Mouse (Mus musculus): ENCODE results near the gene Tbc1d2b. TPM values are rescaled to one million over a fixed set of nuclear protein-coding genes. Genes with fewer than 3 reads are reported as not detected.

Gene Tbc1d2b
- polyA plus RNA-seq, 1 experiment from 2014 or later = 20.9 TPM

- H3K4me2 ChIP-seq (replicated peaks; ENCODE audit: low read depth, low read length) = no peak overlapping the region
- 80% methylated on average over 7 of the region's 7 CpGs for WGBS
- H3K27me3 ChIP-seq (ENCODE audit: control insufficient read depth, insufficient read depth, low read length) = no peaks in the 10 kb centered on the region
- ATAC-seq (ENCODE audit: insufficient number of reproducible peaks, insufficient read depth, low FRiP score, low read depth) = no peak
- H3K27ac ChIP-seq (ENCODE audit: low read length) = no peak overlapping the region
- H3K4me1 ChIP-seq (ENCODE audit: control insufficient read depth, insufficient read depth, low read length) = no peaks in the 10 kb centered on the region
- H3K9ac ChIP-seq (replicated peaks; ENCODE audit: low read depth, low read length) = no peak overlapping the region
- no peak overlapping the region for H3K4me3 ChIP-seq (ENCODE audit: low read depth, low read length)
- H3K9me3 ChIP-seq (ENCODE audit: control insufficient read depth, low read depth, low read length) = no peaks in the 10 kb centered on the region
- H3K36me3 ChIP-seq (ENCODE audit: control insufficient read depth, insufficient read depth, low read length) = no peaks in the 10 kb centered on the region; the same call in 1 of the 2 replicates
Measured at GRCm38 (mm10) chr9:90242855-90243254, 27.7 kb downstream of the Tbc1d2b start.

GRCm38 (mm10) chr9:90242291-90242690, 28.3 kb downstream of the Tbc1d2b start:
- 92% methylated on average over 6 of the region's 6 CpGs for WGBS
- no peak for ATAC-seq (ENCODE audit: insufficient number of reproducible peaks, insufficient read depth, low FRiP score, low read depth)
- H3K9me3 ChIP-seq (ENCODE audit: control insufficient read depth, low read depth, low read length) = no peaks in the 10 kb centered on the region
- H3K27me3 ChIP-seq (ENCODE audit: control insufficient read depth, insufficient read depth, low read length) = no peaks in the 10 kb centered on the region
- no peak overlapping the region for H3K4me2 ChIP-seq (replicated peaks; ENCODE audit: low read depth, low read length)
- no peaks in the 10 kb centered on the region for H3K4me1 ChIP-seq (ENCODE audit: control insufficient read depth, insufficient read depth, low read length)
- no peak overlapping the region for H3K9ac ChIP-seq (replicated peaks; ENCODE audit: low read depth, low read length)
- no peaks in the 10 kb centered on the region; the same call in 1 of the 2 replicates for H3K36me3 ChIP-seq (ENCODE audit: control insufficient read depth, insufficient read depth, low read length)
- no peak overlapping the region for H3K27ac ChIP-seq (ENCODE audit: low read length)
- no peak overlapping the region for H3K4me3 ChIP-seq (ENCODE audit: low read depth, low read length)

- Histone ChIP-seq H3K9ac (replicated peaks; ENCODE audit: low read depth, low read length) (no peak overlapping the region), H3K4me2 (replicated peaks; ENCODE audit: low read depth, low read length) (no peak overlapping the region), H3K27ac (ENCODE audit: low read length) (no peak overlapping the region), H3K36me3 (ENCODE audit: control insufficient read depth, insufficient read depth, low read length) (no peaks in the 10 kb centered on the region; the same call in 1 of the 2 replicates), H3K4me1 (ENCODE audit: control insufficient read depth, insufficient read depth, low read length) (no peaks in the 10 kb centered on the region), H3K9me3 (ENCODE audit: control insufficient read depth, low read depth, low read length) (no peaks in the 10 kb centered on the region), H3K4me3 (ENCODE audit: low read depth, low read length) (no peak overlapping the region), H3K27me3 (ENCODE audit: control insufficient read depth, insufficient read depth, low read length) (no peaks in the 10 kb centered on the region)
- ATAC-seq (ENCODE audit: insufficient number of reproducible peaks, insufficient read depth, low FRiP score, low read depth) = no peak
- 69% methylated on average over 7 of the region's 7 CpGs for WGBS
Measured at GRCm38 (mm10) chr9:90241618-90242017, 29.0 kb downstream of the Tbc1d2b start.

- Histone ChIP-seq H3K9me3 (ENCODE audit: control insufficient read depth, low read depth, low read length) (no peaks in the 10 kb centered on the region), H3K9ac (replicated peaks; ENCODE audit: low read depth, low read length) (no peak overlapping the region), H3K4me3 (ENCODE audit: low read depth, low read length) (no peak overlapping the region), H3K36me3 (ENCODE audit: control insufficient read depth, insufficient read depth, low read length) (no peaks in the 10 kb centered on the region), H3K4me2 (replicated peaks; ENCODE audit: low read depth, low read length) (no peak overlapping the region), H3K4me1 (ENCODE audit: control insufficient read depth, insufficient read depth, low read length) (no peaks in the 10 kb centered on the region), H3K27ac (ENCODE audit: low read length) (no peak overlapping the region), H3K27me3 (ENCODE audit: control insufficient read depth, insufficient read depth, low read length) (no peaks in the 10 kb centered on the region)
- no peak for ATAC-seq (ENCODE audit: insufficient number of reproducible peaks, insufficient read depth, low FRiP score, low read depth)
- 62% methylated on average over 6 of the region's 6 CpGs for WGBS
Measured at GRCm38 (mm10) chr9:90241041-90241440, 29.6 kb downstream of the Tbc1d2b start.

- no peak for ATAC-seq (ENCODE audit: insufficient number of reproducible peaks, insufficient read depth, low FRiP score, low read depth)
- Histone ChIP-seq H3K9ac (replicated peaks; ENCODE audit: low read depth, low read length) (no peak overlapping the region), H3K27ac (ENCODE audit: low read length) (no peak overlapping the region), H3K9me3 (ENCODE audit: control insufficient read depth, low read depth, low read length) (no peaks in the 10 kb centered on the region), H3K4me1 (ENCODE audit: control insufficient read depth, insufficient read depth, low read length) (peaks cover under 1% of the 10 kb centered on the region; the same call in 1 of the 2 replicates), H3K4me2 (replicated peaks; ENCODE audit: low read depth, low read length) (no peak overlapping the region), H3K36me3 (ENCODE audit: control insufficient read depth, insufficient read depth, low read length) (no peaks in the 10 kb centered on the region), H3K4me3 (ENCODE audit: low read depth, low read length) (no peak overlapping the region), H3K27me3 (ENCODE audit: control insufficient read depth, insufficient read depth, low read length) (no peaks in the 10 kb centered on the region)
- 53% methylated on average over 4 of the region's 4 CpGs for WGBS
Measured at GRCm38 (mm10) chr9:90240560-90240959, 30.0 kb downstream of the Tbc1d2b start.

GRCm38 (mm10) chr9:90237232-90238062, 33.2 kb downstream of the Tbc1d2b start:
- Histone ChIP-seq H3K9ac (replicated peaks; ENCODE audit: low read depth, low read length) (no peak overlapping the region), H3K36me3 (ENCODE audit: control insufficient read depth, insufficient read depth, low read length) (no peaks in the 10 kb centered on the region), H3K4me1 (ENCODE audit: control insufficient read depth, insufficient read depth, low read length) (peaks cover 2% of the 10 kb centered on the region; the same call in 1 of the 2 replicates), H3K4me2 (replicated peaks; ENCODE audit: low read depth, low read length) (no peak overlapping the region), H3K4me3 (ENCODE audit: low read depth, low read length) (no peak overlapping the region), H3K9me3 (ENCODE audit: control insufficient read depth, low read depth, low read length) (no peaks in the 10 kb centered on the region), H3K27me3 (ENCODE audit: control insufficient read depth, insufficient read depth, low read length) (no peaks in the 10 kb centered on the region), H3K27ac (ENCODE audit: low read length) (no peak overlapping the region)
- ATAC-seq (ENCODE audit: insufficient number of reproducible peaks, insufficient read depth, low FRiP score, low read depth) = peak; percentile 73; the same call in 1 of the 2 replicates
- 72% methylated on average over 9 of the region's 9 CpGs for WGBS

- H3K4me1 ChIP-seq (ENCODE audit: control insufficient read depth, insufficient read depth, low read length) = peaks cover 2% of the 10 kb centered on the region; the same call in 1 of the 2 replicates
- H3K27ac ChIP-seq (ENCODE audit: low read length) = no peak overlapping the region
- no peak for ATAC-seq (ENCODE audit: insufficient number of reproducible peaks, insufficient read depth, low FRiP score, low read depth)
- no peaks in the 10 kb centered on the region for H3K36me3 ChIP-seq (ENCODE audit: control insufficient read depth, insufficient read depth, low read length)
- H3K4me3 ChIP-seq (ENCODE audit: low read depth, low read length) = no peak overlapping the region
- H3K9ac ChIP-seq (replicated peaks; ENCODE audit: low read depth, low read length) = no peak overlapping the region
- H3K4me2 ChIP-seq (replicated peaks; ENCODE audit: low read depth, low read length) = no peak overlapping the region
- H3K27me3 ChIP-seq (ENCODE audit: control insufficient read depth, insufficient read depth, low read length) = no peaks in the 10 kb centered on the region
- WGBS = 86% methylated on average over 5 of the region's 5 CpGs
- no peaks in the 10 kb centered on the region for H3K9me3 ChIP-seq (ENCODE audit: control insufficient read depth, low read depth, low read length)
Measured at GRCm38 (mm10) chr9:90236817-90237216, 33.8 kb downstream of the Tbc1d2b start.

DNA sequence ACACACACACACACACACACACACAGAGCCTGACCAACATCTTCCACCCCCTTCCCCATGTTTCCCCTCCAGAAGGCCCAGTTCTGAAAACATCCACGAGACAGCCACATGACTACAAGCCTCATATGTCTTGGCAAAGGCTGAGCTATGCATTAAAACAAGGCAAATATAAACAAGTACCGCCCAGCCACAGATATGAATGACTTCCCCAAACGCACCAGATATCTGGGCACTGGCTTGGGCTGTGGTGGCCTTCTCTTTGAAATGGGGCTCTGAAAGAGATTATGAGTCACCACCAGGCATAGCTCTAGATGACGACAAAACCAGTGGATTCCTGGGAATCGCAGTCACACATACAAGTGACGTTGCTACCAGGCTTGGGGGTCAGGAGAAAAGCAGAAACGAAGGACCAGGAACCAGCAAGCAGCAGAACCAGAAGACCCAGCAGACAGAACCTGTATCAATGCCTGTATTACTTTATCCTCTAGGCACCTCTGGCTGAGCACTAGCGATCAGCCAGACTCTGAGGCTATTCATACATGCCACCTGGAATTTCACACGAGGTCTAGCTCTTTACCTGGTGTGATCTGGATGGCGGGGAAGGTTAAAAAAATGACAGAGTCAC, 35.2 kb downstream of the Tbc1d2b start:
- no peak for ATAC-seq (ENCODE audit: insufficient number of reproducible peaks, insufficient read depth, low FRiP score, low read depth)
- 62% methylated on average over 10 of the region's 10 CpGs for WGBS
- H3K4me3 ChIP-seq (ENCODE audit: low read depth, low read length) = no peak overlapping the region

More for the DNA sequence above, 35.2 kb downstream of the Tbc1d2b start:
- Histone ChIP-seq H3K36me3 (ENCODE audit: control insufficient read depth, insufficient read depth, low read length) (no peaks in the 10 kb centered on the region), H3K4me1 (ENCODE audit: control insufficient read depth, insufficient read depth, low read length) (peaks cover 2% of the 10 kb centered on the region; the same call in 1 of the 2 replicates), H3K27ac (ENCODE audit: low read length) (no peak overlapping the region), H3K9ac (replicated peaks; ENCODE audit: low read depth, low read length) (no peak overlapping the region), H3K9me3 (ENCODE audit: control insufficient read depth, low read depth, low read length) (no peaks in the 10 kb centered on the region), H3K4me2 (replicated peaks; ENCODE audit: low read depth, low read length) (no peak overlapping the region), H3K27me3 (ENCODE audit: control insufficient read depth, insufficient read depth, low read length) (no peaks in the 10 kb centered on the region)

Data from stomach, embryonic 14.5 days (tissue).